Mouse (Mus musculus) kidney, postnatal 0 days (tissue): Measurements from ENCODE around the gene Tubgcp6. TPM values are rescaled to one million over a fixed set of nuclear protein-coding genes. Genes with fewer than 3 reads are reported as not detected.

ENCODE experiments used
- ATAC-seq: fragments of 200-750 bp; cut with Nextera tagmentation; replicated peaks from 2 replicates; pipeline ENCODE4 v1.8.0; 2017; ENCODE audit warnings: low read depth, moderate number of reproducible peaks, moderate TSS enrichment, moderate library complexity; ENCODE audit not compliant: low FRiP score
- DNase-seq: peaks from one replicate; pipeline ENCODE4 v3.0.0-alpha.2; 2016; ENCODE audit warnings: low spot score
- H3K27ac ChIP-seq: fragments of 300-500 bp; sonication (generic); 2 replicates; pipeline ENCODE4 v1.5.1; 2014; ENCODE audit warnings: mild to moderate bottlenecking
- H3K27me3 ChIP-seq: fragments of 300-500 bp; sonication (generic); 2 replicates; pipeline ENCODE4 v1.6.1; 2014; ENCODE audit warnings: low read length, mixed read lengths; ENCODE audit not compliant: insufficient read depth
- H3K36me3 ChIP-seq: fragments of 300-500 bp; sonication (generic); 2 replicates; pipeline ENCODE4 v1.6.1; 2014; ENCODE audit warnings: low read length, mixed read lengths; ENCODE audit not compliant: insufficient read depth
- H3K4me1 ChIP-seq: fragments of 300-500 bp; sonication (generic); replicated peaks from 2 replicates; pipeline ENCODE4 v1.6.1; 2014; ENCODE audit warnings: antibody characterized with exemption, low read length, mixed read lengths; ENCODE audit not compliant: insufficient read depth
- H3K4me2 ChIP-seq: fragments of 300-500 bp; sonication (generic); 2 replicates; pipeline ENCODE4 v1.6.1; 2014; ENCODE audit warnings: mild to moderate bottlenecking, low read length, moderate library complexity, mixed read lengths
- H3K4me3 ChIP-seq: fragments of 300-500 bp; sonication (generic); replicated peaks from 2 replicates; pipeline ENCODE4 v1.5.1; 2014; ENCODE audit warnings: low read depth, low read length
- H3K9ac ChIP-seq: fragments of 300-500 bp; sonication (generic); 2 replicates; pipeline ENCODE4 v1.6.1; 2014; ENCODE audit warnings: low read depth, low read length
- H3K9me3 ChIP-seq: fragments of 300-500 bp; sonication (generic); replicated peaks from 2 replicates; pipeline ENCODE4 v1.6.1; 2016; ENCODE audit warnings: low read length, inconsistent platforms, mixed read lengths
- CTCF ChIP-seq: IDR thresholded peaks from 2 replicates; pipeline ENCODE4 v1.5.1; 2016; ENCODE audit warnings: antibody characterized with exemption, low read depth, mild to moderate bottlenecking, moderate library complexity
- WGBS: fragments of 180-500 bp; shearing (Covaris S2); extraction: QIAGEN DNeasy Blood & Tissue Kit; methylation state at CpG from one replicate; pipeline ENCODE4 v1.1.7; 2014; 5-methylcytosine and 5-hydroxymethylcytosine counted together
- polyA plus RNA-seq: library from polyadenylated mRNA; unstranded; fragments of >200 nt; fragmentation: Nextera tagmentation; extraction: Ambion mirVana; gene quantifications from 2 replicates; pipeline ENCODE4 v1.2.1, GENCODE M21; 2015

The Tubgcp6 gene
- polyA plus RNA-seq, 1 experiment from 2014 or later, result 6.6 TPM

DNA sequence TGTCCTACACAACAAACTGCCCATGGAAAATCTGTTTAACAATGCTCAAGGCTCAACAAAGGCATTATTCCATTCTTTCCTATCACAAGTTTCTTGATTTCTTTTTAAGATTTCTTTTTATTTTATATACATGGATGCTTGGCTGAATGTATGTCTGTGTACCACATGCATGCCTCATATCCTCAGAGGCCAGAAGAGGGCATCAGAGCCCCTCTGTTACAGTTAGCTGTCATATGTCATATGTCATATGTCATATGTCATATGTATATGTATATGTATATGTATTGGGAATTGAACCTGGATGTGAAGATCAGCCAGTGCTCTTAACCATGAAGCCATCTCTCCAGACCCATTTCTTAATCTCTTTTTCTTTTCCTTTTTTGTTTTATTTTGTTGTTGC is 4.9 kb downstream of the Tubgcp6 start:
- TF ChIP-seq CTCF, result peak; percentile 60
- Histone ChIP-seq H3K36me3 (peaks cover 20% of the 10 kb centered on the region), H3K27ac (no peak overlapping the region), H3K9ac (no peak overlapping the region), H3K4me1 (peaks cover 14% of the 10 kb centered on the region), H3K4me2 (no peak overlapping the region), H3K9me3 (no peaks in the 10 kb centered on the region), H3K27me3 (no peaks in the 10 kb centered on the region), H3K4me3 (no peak overlapping the region)
- ATAC-seq (no peak), DNase-seq (no peak)

DNA sequence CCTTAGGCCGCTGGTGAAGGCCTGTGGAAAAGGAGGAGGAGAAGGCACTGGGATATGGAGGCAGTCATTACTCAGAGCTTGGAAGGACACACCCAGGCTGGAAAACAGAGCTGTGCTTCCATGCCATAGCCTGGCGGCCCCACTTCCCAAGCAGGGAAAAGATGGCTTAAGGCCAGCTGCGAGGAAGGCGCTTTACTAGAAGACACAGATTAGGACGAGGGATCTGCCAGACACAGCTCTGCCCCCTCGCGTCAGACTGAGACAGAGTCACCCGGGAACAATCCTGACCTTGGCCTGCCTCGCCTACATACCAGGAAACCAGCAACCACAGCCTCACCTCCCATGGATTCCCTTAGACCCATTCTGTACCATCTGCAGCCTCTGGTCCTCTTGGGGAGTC is 12.8 kb downstream of the Tubgcp6 start:
- Histone ChIP-seq H3K9me3 (no peaks in the 10 kb centered on the region), H3K4me1 (no peaks in the 10 kb centered on the region), H3K27ac (no peak overlapping the region), H3K27me3 (no peaks in the 10 kb centered on the region), H3K9ac (no peak overlapping the region), H3K4me3 (no peak overlapping the region), H3K4me2 (no peak overlapping the region), H3K36me3 (peaks cover 67% of the 10 kb centered on the region)
- WGBS, result 86% methylated on average over 9 of the region's 9 CpGs
- ATAC-seq, result no peak
- DNase-seq, result no peak
- TF ChIP-seq CTCF, result no peak

DNA sequence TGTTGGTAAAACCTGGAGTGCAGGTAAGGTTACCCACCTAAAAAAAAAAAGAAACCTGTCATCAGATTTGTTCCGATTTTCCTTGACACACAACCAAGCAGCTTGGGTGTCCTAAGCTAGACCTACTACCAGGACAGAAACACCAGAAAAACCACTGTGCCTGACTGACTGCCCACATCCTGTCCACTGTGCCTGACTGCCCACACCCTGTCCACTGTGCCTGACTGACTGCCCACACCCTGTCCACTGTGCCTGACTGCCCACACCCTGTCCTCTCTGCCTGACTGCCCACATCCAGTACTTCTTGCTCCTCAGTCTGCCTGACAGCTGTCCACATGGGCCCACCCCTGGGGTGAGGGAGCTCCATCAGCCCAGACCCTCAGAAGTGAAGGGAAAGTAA is 15.9 kb downstream of the Tubgcp6 start:
- H3K27ac ChIP-seq, result no peak overlapping the region
- no peaks in the 10 kb centered on the region for H3K9me3 ChIP-seq
- H3K9ac ChIP-seq, result no peak overlapping the region
- DNase-seq (no peak), ATAC-seq (no peak)
- WGBS, result 87% methylated on average over 1 of the region's 1 CpGs
- H3K4me1 ChIP-seq, result no peaks in the 10 kb centered on the region
- no peak overlapping the region for H3K4me3 ChIP-seq
- H3K4me2 ChIP-seq, result no peak overlapping the region
- peaks cover 78% of the 10 kb centered on the region for H3K36me3 ChIP-seq
- no peak for TF ChIP-seq CTCF
- H3K27me3 ChIP-seq, result no peaks in the 10 kb centered on the region

DNA sequence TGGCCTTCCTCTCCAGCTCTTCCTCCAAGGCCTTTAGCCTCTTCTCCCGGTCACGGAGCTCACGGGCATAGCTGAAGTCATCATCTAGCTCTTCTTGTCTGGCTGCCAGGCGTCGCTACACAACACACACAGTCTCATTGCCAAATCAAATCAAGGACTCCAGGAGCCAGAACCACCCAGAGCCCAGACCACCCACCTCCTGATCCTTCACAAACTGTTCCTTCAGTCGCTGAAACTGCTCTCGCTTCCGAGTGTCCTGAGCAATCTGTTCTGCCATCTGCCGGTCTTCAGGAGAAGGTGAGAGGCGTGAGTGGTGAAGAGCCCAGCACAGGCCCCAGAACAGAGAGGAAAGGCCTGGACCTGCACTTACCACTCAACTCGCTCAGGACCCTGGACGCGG is 16.8 kb downstream of the Tubgcp6 start:
- H3K9ac ChIP-seq, result no peak overlapping the region
- 87% methylated on average over 13 of the region's 13 CpGs for WGBS
- no peaks in the 10 kb centered on the region for H3K27me3 ChIP-seq
- no peak overlapping the region for H3K4me3 ChIP-seq
- no peak for TF ChIP-seq CTCF
- H3K36me3 ChIP-seq, result peaks cover 79% of the 10 kb centered on the region
- ATAC-seq, result no peak
- no peak overlapping the region for H3K4me2 ChIP-seq
- no peak for DNase-seq
- H3K27ac ChIP-seq, result no peak overlapping the region
- H3K9me3 ChIP-seq, result no peaks in the 10 kb centered on the region
- no peaks in the 10 kb centered on the region for H3K4me1 ChIP-seq

GRCm38 (mm10) chr15:89104425-89104824 is 18.5 kb downstream of the Tubgcp6 start:
- no peak for TF ChIP-seq CTCF
- H3K4me2 ChIP-seq, result no peak overlapping the region
- no peak overlapping the region for H3K27ac ChIP-seq
- no peak overlapping the region for H3K4me3 ChIP-seq
- WGBS, result 97% methylated on average over 8 of the region's 8 CpGs
- no peaks in the 10 kb centered on the region for H3K4me1 ChIP-seq
- ATAC-seq (no peak), DNase-seq (no peak)
- H3K36me3 ChIP-seq, result peaks cover 79% of the 10 kb centered on the region
- no peaks in the 10 kb centered on the region for H3K9me3 ChIP-seq
- no peak overlapping the region for H3K9ac ChIP-seq
- H3K27me3 ChIP-seq, result no peaks in the 10 kb centered on the region

- no peak overlapping the region for H3K4me2 ChIP-seq
- no peak overlapping the region for H3K27ac ChIP-seq
- H3K4me1 ChIP-seq, result no peaks in the 10 kb centered on the region
- H3K36me3 ChIP-seq, result peaks cover 81% of the 10 kb centered on the region
- no peak for TF ChIP-seq CTCF
- no peak for ATAC-seq
- 87% methylated on average over 10 of the region's 10 CpGs for WGBS
- H3K4me3 ChIP-seq, result no peak overlapping the region
- H3K9ac ChIP-seq, result no peak overlapping the region
- DNase-seq, result no peak
- no peaks in the 10 kb centered on the region for H3K27me3 ChIP-seq
- H3K9me3 ChIP-seq, result no peaks in the 10 kb centered on the region
These were observed 19.0 kb downstream of the Tubgcp6 start for GRCm38 (mm10) chr15:89103921-89104320.

- Histone ChIP-seq H3K4me3 (no peak overlapping the region), H3K4me1 (no peaks in the 10 kb centered on the region), H3K27ac (no peak overlapping the region), H3K9ac (no peak overlapping the region), H3K9me3 (no peaks in the 10 kb centered on the region), H3K4me2 (no peak overlapping the region), H3K27me3 (no peaks in the 10 kb centered on the region), H3K36me3 (peaks cover 82% of the 10 kb centered on the region)
- 71% methylated on average over 5 of the region's 5 CpGs for WGBS
- ATAC-seq (no peak), DNase-seq (no peak)
- TF ChIP-seq CTCF, result no peak
These were observed 20.3 kb downstream of the Tubgcp6 start for GRCm38 (mm10) chr15:89102646-89103045.
